8 mouse cellular contexts compared by ENCODE assay signal in the genomic region with DNA sequence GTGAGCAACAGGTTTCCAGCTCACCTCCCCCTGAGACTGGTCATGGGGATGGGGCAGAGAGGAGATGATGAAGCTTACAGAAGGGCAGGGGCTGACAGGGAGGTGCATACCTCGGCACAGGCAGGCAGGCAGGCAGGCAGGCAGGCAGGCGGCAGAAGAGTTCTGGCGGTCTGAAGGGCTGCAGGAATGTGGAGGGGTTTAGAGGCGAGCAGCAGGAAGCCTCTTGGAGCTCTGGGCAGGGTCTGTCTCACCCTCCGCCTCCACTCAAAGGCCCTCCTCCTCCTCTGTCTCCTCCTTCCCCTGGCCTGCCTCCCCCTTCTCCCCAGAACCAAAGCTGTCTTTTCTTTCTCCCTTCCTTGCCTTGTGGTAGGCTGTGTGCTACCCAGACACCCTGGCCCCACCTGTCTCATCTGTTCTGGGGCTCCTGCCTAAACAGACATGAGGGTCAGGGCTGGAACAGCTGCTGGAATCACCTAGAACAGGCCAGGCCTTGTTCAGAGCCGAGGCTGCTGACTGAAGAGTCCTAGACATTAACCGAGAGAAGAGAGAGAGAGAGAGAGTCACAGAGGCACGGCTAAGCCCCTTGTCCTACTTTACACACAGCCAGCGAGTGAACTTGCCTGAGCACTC. TPM values are rescaled to one million over a fixed set of nuclear protein-coding genes. Genes with fewer than 3 reads are reported as not detected.
A peak's percentile ranks its signal among the peaks of the same experiment; 100 is the strongest.
DNase-seq lines count a peak whose midpoint lies in the region; ATAC-seq and TF ChIP-seq lines count a peak whose summit lies in the region.

No protein-coding gene starts in this region.

- DNase-seq in cerebellum, postnatal 10 days, result peak; percentile 57 to 58
- no peak for DNase-seq in cerebellum, adult 8-10 months
- peak; percentile 79 for DNase-seq in embryo, embryonic 11 days
- peak; percentile 86 to 88 for DNase-seq in heart, adult 2 months
- DNase-seq in kidney, adult 18-20 months, result peak; percentile 56
- DNase-seq in thymus, postnatal 10 days (ENCODE audit: low spot score in 2 of 2), result no peak

- WGBS in heart, adult 2 months, result 12% methylated on average over 9 of the region's 9 CpGs
- 28% methylated on average over 9 of the region's 9 CpGs for WGBS in liver, embryonic 16.5 days (ENCODE audit: insufficient replicate concordance)
- WGBS in olfactory bulb, adult 2 months, result 28% methylated on average over 9 of the region's 9 CpGs

- peak; percentile 97 for TF ChIP-seq POLR2A in heart, adult 2 months (IDR thresholded peaks at IDR 0.05; ENCODE audit: insufficient read depth, low read depth, low read length)
- no peak for TF ChIP-seq POLR2A in olfactory bulb, adult 2 months (IDR thresholded peaks at IDR 0.05; ENCODE audit: insufficient read depth, low read depth, low read length)

- H3K9ac ChIP-seq in heart, adult 2 months (ENCODE audit: low read depth, low read length), result peak overlapping the region; percentile 84
- H3K9ac ChIP-seq in liver, embryonic 16.5 days (ENCODE audit: low read depth, low read length), result peak overlapping the region; percentile 14; the same call in 1 of the 2 replicates

- no peaks in the 10 kb centered on the region for H3K27me3 ChIP-seq in heart, adult 2 months (ENCODE audit: control insufficient read depth, insufficient read depth, low read length)
- H3K27me3 ChIP-seq in liver, embryonic 16.5 days (ENCODE audit: control insufficient read depth, insufficient read depth, low read depth, low read length), result no peaks in the 10 kb centered on the region; the same call in 1 of the 2 replicates

- peak; percentile 63 for ATAC-seq in liver, embryonic 16.5 days (ENCODE audit: low read depth)

- peaks cover 6% of the 10 kb centered on the region for H3K36me3 ChIP-seq in heart, adult 2 months (ENCODE audit: control insufficient read depth, insufficient read depth, low read length)
- no peaks in the 10 kb centered on the region for H3K36me3 ChIP-seq in liver, embryonic 16.5 days (ENCODE audit: control insufficient read depth, insufficient read depth)

- intact Hi-C loops in heart, adult 2 months (cut with DNase I), result loop anchor here (1.0 to 2.0 kb wide), 3 partner anchors 22 to 29 kb away; no protein-coding TSS in a partner anchor

- H3K9me3 ChIP-seq in liver, embryonic 16.5 days (replicated peaks; ENCODE audit: control insufficient read depth, low read length), result no peaks in the 10 kb centered on the region

- peak overlapping the region; percentile 91 for H3K27ac ChIP-seq in heart, adult 2 months
- H3K27ac ChIP-seq in liver, embryonic 16.5 days (ENCODE audit: low read length), result no peak overlapping the region
- H3K27ac ChIP-seq in olfactory bulb, adult 2 months (ENCODE audit: insufficient read depth, low read depth, low read length), result peak overlapping the region; percentile 64

- no peak for TF ChIP-seq EP300 in heart, adult 2 months (IDR thresholded peaks at IDR 0.05; ENCODE audit: insufficient read depth, low read depth, low read length)

- peak overlapping the region; percentile 52 for H3K4me3 ChIP-seq in heart, adult 2 months
- peak overlapping the region; percentile 32 for H3K4me3 ChIP-seq in liver, embryonic 16.5 days (ENCODE audit: low read depth, low read length)
- peak overlapping the region; percentile 34 for H3K4me3 ChIP-seq in olfactory bulb, adult 2 months (ENCODE audit: insufficient read depth, low read depth, low read length)

- H3K79me2 ChIP-seq in heart, adult 2 months (replicated peaks; ENCODE audit: control insufficient read depth, insufficient read depth, low read length), result no peaks in the 10 kb centered on the region

- no peak overlapping the region for H3K4me2 ChIP-seq in liver, embryonic 16.5 days (ENCODE audit: low read depth, low read length)

- H3K4me1 ChIP-seq in heart, adult 2 months (ENCODE audit: control insufficient read depth, insufficient read depth, low read length), result peaks cover 13% of the 10 kb centered on the region
- H3K4me1 ChIP-seq in liver, embryonic 16.5 days (ENCODE audit: control insufficient read depth, low read depth, low read length), result no peaks in the 10 kb centered on the region; the same call in 1 of the 2 replicates
- peaks cover 14% of the 10 kb centered on the region for H3K4me1 ChIP-seq in olfactory bulb, adult 2 months (ENCODE audit: control insufficient read depth, insufficient read depth, low read length)

- no peak for TF ChIP-seq CTCF in heart, adult 2 months (IDR thresholded peaks at IDR 0.05)
- TF ChIP-seq CTCF in olfactory bulb, adult 2 months (IDR thresholded peaks at IDR 0.05; ENCODE audit: insufficient read depth, low read depth, low read length), result no peak

RNA-seq across cellular contexts. Expression of gene Sparc, which starts 3.2 kb away (rescaled TPM):
- 100 to 1,000 TPM; 320 to 420 TPM for total RNA-seq in heart, adult 2 months (2021)
- 666 and 876 TPM in 2 replicates for polyA plus RNA-seq in heart, adult 2 months (2012; rRNA removed)
- 148 and 175 TPM in 2 replicates for polyA plus RNA-seq in liver, embryonic 16.5 days (2015; fragmentation: Nextera tagmentation; extraction: Ambion mirVana)
- 225 and 437 TPM in 2 replicates for polyA plus RNA-seq in olfactory bulb, adult 2 months (2012; ENCODE audit: insufficient read depth, insufficient read length, low replicate concordance, missing spikeins)

RNA-seq across cellular contexts. Expression of gene Atox1, which starts 41.2 kb away (rescaled TPM):
- total RNA-seq in heart, adult 2 months (2021), result 100 to 1,000 TPM in 1 of 2 experiments, 10 to 100 TPM in 1; 98.6 to 112 TPM
- 155 and 204 TPM in 2 replicates for polyA plus RNA-seq in heart, adult 2 months (2012; rRNA removed)
- polyA plus RNA-seq in liver, embryonic 16.5 days (2015; fragmentation: Nextera tagmentation; extraction: Ambion mirVana), result 195 and 207 TPM in 2 replicates
- not detected in 2 replicates for polyA plus RNA-seq in olfactory bulb, adult 2 months (2012; ENCODE audit: insufficient read depth, insufficient read length, low replicate concordance, missing spikeins)

RNA-seq across cellular contexts. Expression of gene G3bp1, which starts 49.7 kb away (rescaled TPM):
- total RNA-seq in heart, adult 2 months (2021), result 10 to 100 TPM; 40.0 to 41.3 TPM
- polyA plus RNA-seq in heart, adult 2 months (2012; rRNA removed), result 22.0 and 31.6 TPM in 2 replicates
- polyA plus RNA-seq in liver, embryonic 16.5 days (2015; fragmentation: Nextera tagmentation; extraction: Ambion mirVana), result 51.7 and 55.2 TPM in 2 replicates
- polyA plus RNA-seq in olfactory bulb, adult 2 months (2012; ENCODE audit: insufficient read depth, insufficient read length, low replicate concordance, missing spikeins), result 68.2 and 75.3 TPM in 2 replicates

Comparison
In these comparisons a context has a peak if more than half of its experiments do, and no peak if none do; other contexts are left out.
1. DNase-seq: peak in cerebellum, postnatal 10 days (2 of 2), embryo, embryonic 11 days (single experiment), heart, adult 2 months (2 of 2) and kidney, adult 18-20 months (single experiment); none in cerebellum, adult 8-10 months (single experiment) and thymus, postnatal 10 days (0 of 2).
2. Peak in every context shown above with its lines, with median percentiles within 50 percentile points of each other: H3K4me3 ChIP-seq.